Mouse (Mus musculus) intestine, embryonic 16.5 days (tissue): ENCODE measurements around the gene Zbtb4. TPM values are rescaled to one million over a fixed set of nuclear protein-coding genes. Genes with fewer than 3 reads are reported as not detected.

Experiments used
- ATAC-seq: fragments of 200-750 bp; cut with Nextera tagmentation; 2 replicates; pipeline ENCODE4 v1.8.0; 2017; ENCODE audit warnings: moderate TSS enrichment, moderate library complexity
- H3K27ac ChIP-seq: fragments of 300-500 bp; sonication (generic); 2 replicates; pipeline ENCODE4 v1.5.1; 2014; ENCODE audit warnings: mild to moderate bottlenecking, low read length
- H3K27me3 ChIP-seq: fragments of 300-500 bp; sonication (generic); replicated peaks from 2 replicates; pipeline ENCODE4 v1.6.1; 2014; ENCODE audit warnings: low read length, control low read depth, mixed read lengths; ENCODE audit not compliant: control insufficient read depth, insufficient read depth
- H3K36me3 ChIP-seq: fragments of 300-500 bp; sonication (generic); 2 replicates; pipeline ENCODE4 v1.6.1; 2014; ENCODE audit warnings: low read length, control low read depth; ENCODE audit not compliant: control insufficient read depth, insufficient read depth
- H3K4me1 ChIP-seq: fragments of 300-500 bp; sonication (generic); 2 replicates; pipeline ENCODE4 v1.6.1; 2014; ENCODE audit warnings: low read length, control low read depth, mixed read lengths; ENCODE audit not compliant: control insufficient read depth, insufficient read depth
- H3K4me2 ChIP-seq: fragments of 300-500 bp; sonication (generic); 2 replicates; pipeline ENCODE4 v1.6.1; 2014; ENCODE audit warnings: low read depth, low read length, control low read depth
- H3K4me3 ChIP-seq: fragments of 300-500 bp; sonication (generic); 2 replicates; pipeline ENCODE4 v1.5.1; 2014; ENCODE audit warnings: mild to moderate bottlenecking, low read length
- H3K9ac ChIP-seq: fragments of 300-500 bp; sonication (generic); 2 replicates; pipeline ENCODE4 v1.6.1; 2014; ENCODE audit warnings: low read depth, low read length
- H3K9me3 ChIP-seq: fragments of 300-500 bp; sonication (generic); 2 replicates; pipeline ENCODE4 v1.6.1; 2016; ENCODE audit warnings: low read length, control low read depth; ENCODE audit not compliant: control insufficient read depth
- WGBS: fragments of 180-500 bp; shearing (Covaris S2); extraction: QIAGEN DNeasy Blood & Tissue Kit; methylation state at CpG from one replicate; pipeline ENCODE4 v1.1.7; 2014; 5-methylcytosine and 5-hydroxymethylcytosine counted together
- polyA plus RNA-seq: library from polyadenylated mRNA; unstranded; fragments of >200 nt; fragmentation: Nextera tagmentation; extraction: Ambion mirVana; gene quantifications from 2 replicates; pipeline ENCODE4 v1.2.1, GENCODE M21; 2015

The Zbtb4 gene
- 2.3 and 2.4 TPM in 2 replicates for polyA plus RNA-seq

- WGBS: 13% methylated on average over 49 of the region's 55 CpGs
- H3K27me3 ChIP-seq: no peaks in the 10 kb centered on the region
- peak within 1 kb of the TSS; percentile 91 for H3K27ac ChIP-seq
- peak; percentile 68 for ATAC-seq
- H3K4me1 ChIP-seq: peaks cover 15% of the 10 kb centered on the region
- peak within 1 kb of the TSS; percentile 97 for H3K9ac ChIP-seq
- H3K4me2 ChIP-seq: peak within 1 kb of the TSS; percentile 78
- no peaks in the 10 kb centered on the region; the same call in 1 of the 2 replicates for H3K9me3 ChIP-seq
- peak within 1 kb of the TSS; percentile 93 for H3K4me3 ChIP-seq
- no peaks in the 10 kb centered on the region for H3K36me3 ChIP-seq
Observed at GRCm38 (mm10) chr11:69765221-69766125, at the start of gene Zbtb4. Zbtb4 (plus strand) TSS chr11:69765912.

DNA sequence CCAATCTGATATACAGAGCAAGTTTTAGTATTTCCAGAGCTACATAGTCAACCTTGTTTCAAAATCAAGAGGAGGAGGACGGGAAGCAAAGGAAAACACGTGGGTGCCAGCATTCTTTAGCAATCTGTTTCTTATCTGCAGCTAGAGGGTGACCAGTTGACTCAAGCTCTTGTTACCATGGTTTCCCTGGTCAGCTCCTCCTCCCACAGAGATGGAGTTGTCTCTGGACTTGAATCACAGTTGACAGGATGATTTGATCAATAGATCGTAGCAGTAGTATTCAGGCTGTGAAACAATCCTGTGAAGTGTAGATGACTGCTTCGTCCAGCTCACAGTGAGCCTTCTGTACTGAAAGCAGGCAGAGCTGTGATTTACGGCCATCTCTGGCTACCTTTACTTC lies 49.8 kb upstream of the Zbtb4 start:
- 11% methylated on average over 5 of the region's 5 CpGs for WGBS
- Histone ChIP-seq H3K4me2 (no peak overlapping the region), H3K4me3 (no peak overlapping the region), H3K36me3 (no peaks in the 10 kb centered on the region), H3K9me3 (no peaks in the 10 kb centered on the region), H3K4me1 (peaks cover 5% of the 10 kb centered on the region), H3K9ac (no peak overlapping the region), H3K27me3 (no peaks in the 10 kb centered on the region), H3K27ac (no peak overlapping the region)
- ATAC-seq: peak; percentile 64

- peaks cover 5% of the 10 kb centered on the region for H3K4me1 ChIP-seq
- H3K4me2 ChIP-seq: no peak overlapping the region
- H3K4me3 ChIP-seq: no peak overlapping the region
- H3K27ac ChIP-seq: no peak overlapping the region
- 80% methylated on average over 4 of the region's 4 CpGs for WGBS
- H3K9me3 ChIP-seq: no peaks in the 10 kb centered on the region
- H3K9ac ChIP-seq: no peak overlapping the region
- no peaks in the 10 kb centered on the region for H3K27me3 ChIP-seq
- ATAC-seq: no peak
- no peaks in the 10 kb centered on the region for H3K36me3 ChIP-seq
Observed at GRCm38 (mm10) chr11:69716953-69717352, 48.8 kb upstream of the Zbtb4 start.

- Histone ChIP-seq H3K27me3 (no peaks in the 10 kb centered on the region), H3K27ac (no peak overlapping the region), H3K36me3 (no peaks in the 10 kb centered on the region), H3K9me3 (no peaks in the 10 kb centered on the region), H3K9ac (no peak overlapping the region), H3K4me1 (peaks cover 5% of the 10 kb centered on the region), H3K4me3 (no peak overlapping the region), H3K4me2 (0 out of 2 replicates have a peak overlapping the region, but pooled peaks have one; percentile 0)
- WGBS: 31% methylated on average over 15 of the region's 15 CpGs
- peak; percentile 75; the same call in 1 of the 2 replicates for ATAC-seq
Observed at GRCm38 (mm10) chr11:69718661-69719060, 47.1 kb upstream of the Zbtb4 start.

- no peaks in the 10 kb centered on the region for H3K9me3 ChIP-seq
- 67% methylated on average over 6 of the region's 6 CpGs for WGBS
- H3K27ac ChIP-seq: no peak overlapping the region
- no peaks in the 10 kb centered on the region for H3K36me3 ChIP-seq
- H3K4me1 ChIP-seq: peaks cover 5% of the 10 kb centered on the region
- H3K4me2 ChIP-seq: no peak overlapping the region
- no peak overlapping the region for H3K4me3 ChIP-seq
- no peak overlapping the region for H3K9ac ChIP-seq
- H3K27me3 ChIP-seq: no peaks in the 10 kb centered on the region
- ATAC-seq: no peak
Observed at GRCm38 (mm10) chr11:69719423-69719822, 46.3 kb upstream of the Zbtb4 start.

- Histone ChIP-seq H3K9me3 (no peaks in the 10 kb centered on the region), H3K36me3 (no peaks in the 10 kb centered on the region), H3K9ac (no peak overlapping the region), H3K27ac (no peak overlapping the region), H3K4me2 (no peak overlapping the region), H3K4me1 (peaks cover 4% of the 10 kb centered on the region), H3K4me3 (no peak overlapping the region), H3K27me3 (no peaks in the 10 kb centered on the region)
- ATAC-seq: no peak
- 60% methylated on average over 6 of the region's 6 CpGs for WGBS
Observed at GRCm38 (mm10) chr11:69720852-69721251, 44.9 kb upstream of the Zbtb4 start.

DNA sequence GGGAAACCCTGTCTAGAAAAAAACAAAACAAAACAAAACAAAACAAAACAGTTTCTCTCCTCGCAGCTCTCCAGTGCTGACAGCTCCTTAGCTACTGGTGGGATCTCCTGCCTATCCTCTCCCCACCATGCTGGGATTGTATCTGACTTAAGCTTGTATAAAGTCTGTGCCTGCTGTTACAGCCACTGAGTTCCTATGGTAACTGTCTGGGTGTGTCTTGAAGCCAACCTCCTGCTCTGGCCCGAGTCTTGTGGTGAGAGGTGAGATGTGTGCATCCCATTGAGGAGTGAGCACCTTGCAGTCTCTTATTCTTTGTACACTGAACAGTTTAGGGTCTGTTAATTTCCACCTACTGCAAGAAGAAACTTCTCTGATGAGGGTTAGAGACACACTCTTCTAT lies 42.6 kb upstream of the Zbtb4 start:
- H3K27ac ChIP-seq: no peak overlapping the region
- H3K9me3 ChIP-seq: no peaks in the 10 kb centered on the region
- H3K36me3 ChIP-seq: no peaks in the 10 kb centered on the region
- no peaks in the 10 kb centered on the region for H3K27me3 ChIP-seq
- no peak overlapping the region for H3K4me3 ChIP-seq
- WGBS: 45% methylated on average over 2 of the region's 2 CpGs
- H3K4me1 ChIP-seq: no peaks in the 10 kb centered on the region
- no peak overlapping the region for H3K9ac ChIP-seq
- H3K4me2 ChIP-seq: no peak overlapping the region
- ATAC-seq: no peak

DNA sequence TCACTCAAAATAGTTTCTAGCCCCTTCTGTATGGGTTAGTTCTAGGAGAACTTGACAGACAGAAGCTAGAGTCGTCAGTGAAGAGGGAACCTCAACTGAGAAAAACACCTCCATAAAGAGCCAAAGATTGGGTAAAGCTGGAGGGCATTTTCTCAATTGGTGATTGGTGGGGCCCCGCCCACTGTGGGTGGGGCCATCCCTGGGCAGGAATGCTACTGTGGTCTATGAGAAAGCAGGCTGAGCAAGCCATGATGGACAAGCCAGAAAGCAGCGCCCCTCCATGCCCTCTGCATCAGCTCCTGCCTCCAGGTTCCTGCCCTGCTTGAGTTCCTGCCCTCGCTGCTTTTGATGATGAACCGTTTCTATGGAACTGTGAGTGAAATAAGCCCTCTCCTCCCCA lies 39.8 kb upstream of the Zbtb4 start:
- H3K27me3 ChIP-seq: no peaks in the 10 kb centered on the region
- no peak overlapping the region for H3K27ac ChIP-seq
- H3K9me3 ChIP-seq: no peaks in the 10 kb centered on the region
- no peak overlapping the region for H3K9ac ChIP-seq
- no peak overlapping the region for H3K4me3 ChIP-seq
- ATAC-seq: no peak
- H3K4me2 ChIP-seq: no peak overlapping the region
- WGBS: 33% methylated on average over 5 of the region's 5 CpGs
- no peaks in the 10 kb centered on the region for H3K4me1 ChIP-seq
- H3K36me3 ChIP-seq: no peaks in the 10 kb centered on the region

- no peaks in the 10 kb centered on the region for H3K9me3 ChIP-seq
- no peak for ATAC-seq
- H3K4me2 ChIP-seq: no peak overlapping the region
- no peak overlapping the region for H3K27ac ChIP-seq
- WGBS: 27% methylated on average over 3 of the region's 3 CpGs
- H3K9ac ChIP-seq: no peak overlapping the region
- H3K4me3 ChIP-seq: no peak overlapping the region
- H3K36me3 ChIP-seq: no peaks in the 10 kb centered on the region
- H3K27me3 ChIP-seq: no peaks in the 10 kb centered on the region
- no peaks in the 10 kb centered on the region for H3K4me1 ChIP-seq
Observed at GRCm38 (mm10) chr11:69729063-69729462, 36.6 kb upstream of the Zbtb4 start.
